Mouse (Mus musculus): Measurements from ENCODE around the gene Esp15. TPM values are rescaled to one million over a fixed set of nuclear protein-coding genes. Genes with fewer than 3 reads are reported as not detected.
"Not testable (repeated sequence)": the region's sequence is repeated elsewhere in the genome, so short reads cannot be mapped to it uniquely, and the experiment has no call there.

The Esp15 gene
- not detected for total RNA-seq (2021)
- long read RNA-seq, experiment 1 = 0 reads
- long read RNA-seq, experiment 2 = 0 reads

DNA sequence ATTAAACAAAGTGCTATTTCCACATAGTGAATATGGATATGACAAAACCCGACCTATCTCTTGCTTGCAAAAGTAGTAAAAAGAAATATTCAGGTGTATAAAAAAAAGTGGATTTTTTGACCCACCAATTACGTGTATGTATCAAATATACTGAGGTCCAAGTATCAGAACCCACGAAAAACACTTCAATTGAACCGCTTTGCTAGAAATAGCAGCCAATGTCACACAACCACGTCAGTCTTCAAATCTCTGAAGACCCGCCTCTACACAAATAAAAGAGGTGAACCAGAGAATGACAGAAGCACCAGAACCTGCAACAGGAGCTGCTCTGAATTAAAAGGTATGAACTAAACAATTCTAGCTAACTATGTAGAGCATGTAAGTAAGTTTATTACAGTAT is at the start of gene Esp15:
Esp15 (plus strand) TSS at position 301 of the 400 bp plus-strand sequence.
- DNase-seq = not testable (repeated sequence)

DNA sequence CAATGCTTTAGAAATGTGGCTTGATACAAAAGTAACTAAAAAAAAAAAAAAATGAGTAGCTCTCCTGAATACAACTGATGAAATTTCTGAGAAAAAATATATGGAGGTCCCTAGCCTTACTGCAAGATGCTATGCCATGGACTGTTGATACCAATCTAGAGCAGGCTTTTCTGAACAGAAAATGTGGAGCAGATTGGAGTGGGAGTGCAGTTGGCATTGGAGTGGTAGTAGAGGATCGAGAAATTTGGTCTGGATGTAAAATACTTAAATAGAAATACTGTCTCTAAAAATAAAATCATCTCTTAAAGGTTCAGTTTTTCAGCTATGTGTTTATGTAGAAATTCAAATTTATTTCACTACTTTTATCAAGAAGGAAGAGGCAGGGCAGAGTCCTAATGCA is 49.2 kb upstream of the Esp15 start:
- no peak for DNase-seq

Other genes with a start within 250 kb of the Esp15 start
- not detected for gene Esp18, start 234.6 kb upstream of the Esp15 start, total RNA-seq (2021)
- gene Esp16, start 104.8 kb upstream of the Esp15 start, total RNA-seq (2021) = not detected

Data from heart, adult 18-20 months (tissue).